Mouse (Mus musculus) ES-E14 (cell line): Measurements from ENCODE around the gene Pus3.

Experiments used
- HCFC1 ChIP-seq: IDR thresholded peaks from 2 replicates; pipeline ENCODE4 v1.6.1; 2012; ENCODE audit warnings: low read length, inconsistent platforms, borderline replicate concordance; ENCODE audit not compliant: insufficient read depth
- ZC3H11A ChIP-seq: IDR thresholded peaks from 2 replicates; pipeline ENCODE4 v1.6.1; 2012; ENCODE audit warnings: low read depth, mild to moderate bottlenecking, inconsistent platforms, low read length, borderline replicate concordance

DNA sequence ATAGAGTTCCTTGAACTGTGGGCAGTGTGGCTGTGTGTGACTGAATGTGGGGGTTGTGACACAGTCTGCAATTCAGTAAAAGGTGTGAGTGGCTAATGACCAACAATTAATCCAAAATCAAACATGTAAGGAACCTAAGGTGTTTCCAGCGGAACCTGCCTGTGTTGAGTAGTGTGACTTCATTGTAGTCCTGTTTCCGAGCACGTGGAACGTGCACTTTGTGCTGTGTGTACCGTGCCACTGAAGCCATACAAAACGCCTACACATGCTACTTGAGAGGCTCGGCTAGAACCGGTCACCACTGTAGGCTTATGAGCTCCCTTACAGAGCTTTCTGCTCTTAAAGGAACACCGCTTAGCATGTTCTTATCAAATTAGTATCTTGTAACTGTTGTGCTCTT lies 9.9 kb upstream of the Pus3 start:
- TF ChIP-seq HCFC1: no peak
- no peak for TF ChIP-seq ZC3H11A
